Mouse (Mus musculus): ENCODE measurements at regions not wholly inside any gene's neighbourhood (a gene's known extent, or its start where the extent isn't known, plus 50 kb on each side); places are given as distances from the start of the nearest gene placed in this dataset.

GRCm38 (mm10) chr4:81730386-81730785 lies 287.8 kb upstream of the Mpdz start:
- no peak for DNase-seq (ENCODE audit: low spot score in 2 of 2)

GRCm38 (mm10) chr4:81728961-81729360 lies 286.3 kb upstream of the Mpdz start:
- DNase-seq (ENCODE audit: low spot score in 2 of 2): no peak

- DNase-seq (ENCODE audit: low spot score in 2 of 2): peak; percentile 45 to 63
Observed at GRCm38 (mm10) chr4:81727735-81728581, 285.3 kb upstream of the Mpdz start.

- peak; percentile 67 to 77 for DNase-seq (ENCODE audit: low spot score in 2 of 2)
Observed at GRCm38 (mm10) chr4:81726761-81727723, 284.4 kb upstream of the Mpdz start.

GRCm38 (mm10) chr4:81724751-81725150 lies 282.1 kb upstream of the Mpdz start:
- no peak for DNase-seq (ENCODE audit: low spot score in 2 of 2)

GRCm38 (mm10) chr4:81712378-81712777 lies 269.8 kb upstream of the Mpdz start:
- no peak for DNase-seq (ENCODE audit: low spot score in 2 of 2)

GRCm38 (mm10) chr4:81695182-81695581 lies 252.6 kb upstream of the Mpdz start:
- no peak for DNase-seq (ENCODE audit: low spot score in 2 of 2)

GRCm38 (mm10) chr4:81677205-81677604 lies 234.6 kb upstream of the Mpdz start:
- no peak for DNase-seq (ENCODE audit: low spot score in 2 of 2)

GRCm38 (mm10) chr4:81674871-81675270 lies 232.3 kb upstream of the Mpdz start:
- DNase-seq (ENCODE audit: low spot score in 2 of 2): no peak

GRCm38 (mm10) chr4:81673398-81674265 lies 231.0 kb upstream of the Mpdz start:
- DNase-seq (ENCODE audit: low spot score in 2 of 2): no peak

- DNase-seq (ENCODE audit: low spot score in 2 of 2): no peak
Observed at GRCm38 (mm10) chr4:81671986-81672385, 229.4 kb upstream of the Mpdz start.

GRCm38 (mm10) chr4:81669181-81669580 lies 226.6 kb upstream of the Mpdz start:
- peak; percentile 25 to 32 for DNase-seq (ENCODE audit: low spot score in 2 of 2)

- DNase-seq (ENCODE audit: low spot score in 2 of 2): no peak
Observed at GRCm38 (mm10) chr4:81661096-81661495, 218.5 kb upstream of the Mpdz start.

GRCm38 (mm10) chr4:81628496-81628828 lies 185.8 kb upstream of the Mpdz start:
- no peak for DNase-seq (ENCODE audit: low spot score in 2 of 2)

GRCm38 (mm10) chr4:81627714-81628495 lies 185.3 kb upstream of the Mpdz start:
- DNase-seq (ENCODE audit: low spot score in 2 of 2): no peak

- DNase-seq (ENCODE audit: low spot score in 2 of 2): peak in 1 of 2 experiments; percentile 19
Observed at GRCm38 (mm10) chr4:81625348-81625934, 182.8 kb upstream of the Mpdz start.

- no peak for DNase-seq (ENCODE audit: low spot score in 2 of 2)
Observed at GRCm38 (mm10) chr4:81624111-81624510, 181.5 kb upstream of the Mpdz start.

- no peak for DNase-seq (ENCODE audit: low spot score in 2 of 2)
Observed at GRCm38 (mm10) chr4:81621391-81622137, 178.9 kb upstream of the Mpdz start.

GRCm38 (mm10) chr4:81617191-81617590 lies 174.6 kb upstream of the Mpdz start:
- DNase-seq (ENCODE audit: low spot score in 2 of 2): no peak

- no peak for DNase-seq (ENCODE audit: low spot score in 2 of 2)
Observed at GRCm38 (mm10) chr4:81611191-81611590, 168.6 kb upstream of the Mpdz start.

All from right cerebral cortex, postnatal 10 days (tissue).